Mouse (Mus musculus): ENCODE measurements around the gene Olfr1441. TPM values are rescaled to one million over a fixed set of nuclear protein-coding genes. Genes with fewer than 3 reads are reported as not detected.

Gene Olfr1441
- polyA plus RNA-seq, 1 experiment from 2014 or later, result not detected

DNA sequence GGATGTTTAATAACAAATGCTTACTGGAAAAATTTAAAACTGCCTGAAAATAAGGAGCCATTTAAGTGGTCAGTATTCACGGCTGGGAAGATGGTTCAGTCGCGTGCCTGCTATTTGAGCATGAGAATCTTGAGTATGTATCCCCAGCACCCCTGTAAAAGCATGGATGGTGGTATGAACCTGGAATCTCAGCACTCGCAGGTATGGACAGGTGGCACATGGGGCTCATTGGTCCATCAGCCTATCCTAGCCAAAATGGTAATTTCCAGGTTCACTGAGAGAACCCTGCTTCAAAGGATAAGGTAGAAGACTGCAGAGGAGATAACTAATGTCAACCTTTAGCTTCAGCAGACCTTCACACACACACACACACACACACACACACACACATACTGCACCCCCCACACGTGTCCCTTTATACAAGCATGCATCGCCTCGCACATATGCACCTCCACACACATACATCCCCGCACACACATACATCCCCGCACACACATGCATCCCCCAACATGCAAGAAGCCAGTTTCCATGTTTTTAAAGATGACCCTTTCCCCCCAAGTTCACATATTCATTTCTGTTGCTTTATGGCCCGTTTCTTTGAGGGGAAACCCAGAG lies 48.4 kb downstream of the Olfr1441 start:
- no peak for ATAC-seq (replicated peaks; ENCODE audit: low FRiP score, low TSS enrichment, low read depth)
- Histone ChIP-seq H3K4me1 (replicated peaks; ENCODE audit: control insufficient read depth, insufficient read depth, low read length) (0 out of 2 replicates have a peak, but pooled peaks cover 5% of the 10 kb centered on the region), H3K27ac (ENCODE audit: low read depth) (no peak overlapping the region), H3K27me3 (replicated peaks; ENCODE audit: control insufficient read depth, insufficient read depth, low read length) (no peaks in the 10 kb centered on the region), H3K9me3 (ENCODE audit: control insufficient read depth, low read length) (no peaks in the 10 kb centered on the region), H3K36me3 (ENCODE audit: control insufficient read depth, insufficient read depth, low read length) (peaks cover 36% of the 10 kb centered on the region), H3K4me2 (ENCODE audit: low read length) (no peak overlapping the region), H3K9ac (ENCODE audit: low read length) (no peak overlapping the region), H3K4me3 (ENCODE audit: low read depth, low read length) (no peak overlapping the region)
- WGBS, result 96% methylated on average over 10 of the region's 10 CpGs
- no peak for DNase-seq (ENCODE audit: low spot score)

DNA sequence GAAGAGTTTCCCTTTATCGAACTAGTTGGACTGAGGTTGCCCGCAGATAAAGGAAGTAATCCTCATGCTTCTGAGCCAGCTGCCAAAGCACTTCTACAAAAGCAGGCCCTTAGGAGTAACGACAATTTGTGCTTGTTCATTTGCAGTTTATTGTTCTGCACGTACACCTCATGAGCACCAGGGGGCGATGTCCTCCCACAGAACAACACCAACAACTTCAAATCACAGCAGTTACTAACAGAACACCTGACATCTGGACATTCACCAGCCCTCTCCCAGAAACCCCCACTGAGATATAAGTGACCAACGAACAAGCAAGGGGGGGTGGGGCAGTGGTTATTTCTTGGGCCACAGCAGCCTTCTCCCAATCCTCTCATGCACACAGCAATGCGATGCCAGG lies 49.0 kb downstream of the Olfr1441 start:
- no peak overlapping the region for H3K9ac ChIP-seq (ENCODE audit: low read length)
- 36% methylated on average over 7 of the region's 7 CpGs for WGBS
- H3K27ac ChIP-seq (ENCODE audit: low read depth), result no peak overlapping the region
- H3K27me3 ChIP-seq (replicated peaks; ENCODE audit: control insufficient read depth, insufficient read depth, low read length), result no peaks in the 10 kb centered on the region
- ATAC-seq (replicated peaks; ENCODE audit: low FRiP score, low TSS enrichment, low read depth) (no peak), DNase-seq (ENCODE audit: low spot score) (peak; percentile 70)
- H3K4me2 ChIP-seq (ENCODE audit: low read length), result no peak overlapping the region
- H3K4me1 ChIP-seq (replicated peaks; ENCODE audit: control insufficient read depth, insufficient read depth, low read length), result 0 out of 2 replicates have a peak, but pooled peaks cover 5% of the 10 kb centered on the region
- peaks cover 42% of the 10 kb centered on the region for H3K36me3 ChIP-seq (ENCODE audit: control insufficient read depth, insufficient read depth, low read length)
- no peak overlapping the region for H3K4me3 ChIP-seq (ENCODE audit: low read depth, low read length)
- H3K9me3 ChIP-seq (ENCODE audit: control insufficient read depth, low read length), result no peaks in the 10 kb centered on the region

- ATAC-seq (replicated peaks; ENCODE audit: low FRiP score, low TSS enrichment, low read depth) (no peak), DNase-seq (ENCODE audit: low spot score) (no peak)
- H3K4me3 ChIP-seq (ENCODE audit: low read depth, low read length), result no peak overlapping the region
- no peak overlapping the region for H3K4me2 ChIP-seq (ENCODE audit: low read length)
- WGBS, result 82% methylated on average over 5 of the region's 5 CpGs
- no peaks in the 10 kb centered on the region for H3K9me3 ChIP-seq (ENCODE audit: control insufficient read depth, low read length)
- no peak overlapping the region for H3K9ac ChIP-seq (ENCODE audit: low read length)
- H3K36me3 ChIP-seq (ENCODE audit: control insufficient read depth, insufficient read depth, low read length), result peaks cover 53% of the 10 kb centered on the region
- H3K27ac ChIP-seq (ENCODE audit: low read depth), result no peak overlapping the region
- H3K27me3 ChIP-seq (replicated peaks; ENCODE audit: control insufficient read depth, insufficient read depth, low read length), result no peaks in the 10 kb centered on the region
- 0 out of 2 replicates have a peak, but pooled peaks cover 5% of the 10 kb centered on the region for H3K4me1 ChIP-seq (replicated peaks; ENCODE audit: control insufficient read depth, insufficient read depth, low read length)
Measured at GRCm38 (mm10) chr19:12467436-12467835, 50.2 kb downstream of the Olfr1441 start.

DNA sequence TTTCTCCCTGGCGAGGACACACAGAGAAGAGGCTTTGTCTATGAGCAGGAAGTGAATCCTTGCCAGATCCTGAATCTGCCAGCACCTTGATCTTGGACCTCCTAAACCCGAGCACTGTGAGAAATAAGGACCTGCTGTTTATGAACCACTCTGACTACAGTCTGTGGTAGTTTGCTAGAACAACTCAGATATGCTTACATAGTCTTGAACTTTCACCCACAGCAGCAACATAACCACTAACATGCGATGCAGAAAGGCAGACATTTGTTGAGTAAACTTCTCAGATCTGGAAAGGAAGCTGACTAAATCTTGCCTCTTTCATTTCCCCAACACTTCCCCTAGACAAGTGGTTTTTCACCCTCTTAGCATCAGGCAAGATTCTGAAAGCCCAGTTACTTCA lies 54.6 kb downstream of the Olfr1441 start:
- H3K27ac ChIP-seq (ENCODE audit: low read depth), result no peak overlapping the region
- H3K27me3 ChIP-seq (replicated peaks; ENCODE audit: control insufficient read depth, insufficient read depth, low read length), result no peaks in the 10 kb centered on the region
- peaks cover 1% of the 10 kb centered on the region; the same call in 1 of the 2 replicates for H3K4me1 ChIP-seq (replicated peaks; ENCODE audit: control insufficient read depth, insufficient read depth, low read length)
- no peaks in the 10 kb centered on the region for H3K9me3 ChIP-seq (ENCODE audit: control insufficient read depth, low read length)
- H3K9ac ChIP-seq (ENCODE audit: low read length), result no peak overlapping the region
- no peak overlapping the region for H3K4me3 ChIP-seq (ENCODE audit: low read depth, low read length)
- H3K4me2 ChIP-seq (ENCODE audit: low read length), result no peak overlapping the region
- DNase-seq (ENCODE audit: low spot score) (no peak), ATAC-seq (replicated peaks; ENCODE audit: low FRiP score, low TSS enrichment, low read depth) (no peak)
- WGBS, result 75% methylated on average over 3 of the region's 3 CpGs
- peaks cover 71% of the 10 kb centered on the region for H3K36me3 ChIP-seq (ENCODE audit: control insufficient read depth, insufficient read depth, low read length)

DNA sequence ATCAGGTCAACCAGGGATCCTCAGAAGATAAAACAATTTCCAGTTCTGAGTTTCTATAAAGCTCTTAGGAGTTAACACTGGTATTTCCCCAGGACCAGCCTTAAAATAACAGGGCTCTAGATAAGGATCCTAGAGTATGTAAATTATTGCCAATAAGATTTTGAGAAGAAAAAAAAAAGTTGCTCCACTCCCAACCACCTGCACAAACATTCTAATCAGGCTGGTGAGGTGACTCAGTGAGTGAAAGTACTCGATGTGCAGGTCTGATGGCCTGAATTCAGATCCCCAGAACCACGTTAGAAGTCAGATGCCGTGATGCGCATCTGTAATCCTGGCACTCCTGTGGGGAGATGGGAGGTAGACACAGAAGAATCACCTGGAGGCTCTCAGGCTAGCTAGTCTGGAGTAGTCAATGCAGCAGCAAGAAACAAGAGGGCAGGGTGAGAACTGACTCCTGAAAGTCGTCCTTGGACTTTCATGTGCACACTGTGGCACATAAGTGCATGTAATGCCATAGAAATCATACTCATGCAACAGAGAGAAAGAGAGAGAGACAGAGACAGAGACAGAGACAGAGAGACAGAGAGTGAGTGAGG lies 55.2 kb downstream of the Olfr1441 start:
- ATAC-seq (replicated peaks; ENCODE audit: low FRiP score, low TSS enrichment, low read depth) (no peak), DNase-seq (ENCODE audit: low spot score) (no peak)
- no peak overlapping the region for H3K4me2 ChIP-seq (ENCODE audit: low read length)
- no peaks in the 10 kb centered on the region for H3K9me3 ChIP-seq (ENCODE audit: control insufficient read depth, low read length)
- peaks cover 73% of the 10 kb centered on the region for H3K36me3 ChIP-seq (ENCODE audit: control insufficient read depth, insufficient read depth, low read length)
- H3K9ac ChIP-seq (ENCODE audit: low read length), result no peak overlapping the region
- no peak overlapping the region for H3K4me3 ChIP-seq (ENCODE audit: low read depth, low read length)
- no peaks in the 10 kb centered on the region for H3K27me3 ChIP-seq (replicated peaks; ENCODE audit: control insufficient read depth, insufficient read depth, low read length)
- whole genome bisulfite sequencing, result 70% methylated on average over 5 of the region's 5 CpGs
- peaks cover 3% of the 10 kb centered on the region; the same call in 1 of the 2 replicates for H3K4me1 ChIP-seq (replicated peaks; ENCODE audit: control insufficient read depth, insufficient read depth, low read length)
- H3K27ac ChIP-seq (ENCODE audit: low read depth), result no peak overlapping the region

Other genes starting within 250 kb of the Olfr1441 start
- gene Olfr1555-ps1, start 247.3 kb upstream of the Olfr1441 start, polyA plus RNA-seq (2014; fragmentation: Nextera tagmentation; extraction: Ambion mirVana), result not detected in 2 replicates
- gene Olfr1431, start 216.8 kb upstream of the Olfr1441 start, polyA plus RNA-seq (2014; fragmentation: Nextera tagmentation; extraction: Ambion mirVana), result not detected in 2 replicates
- gene Olfr1432, start 184.8 kb upstream of the Olfr1441 start, polyA plus RNA-seq (2014; fragmentation: Nextera tagmentation; extraction: Ambion mirVana), result 0.35 TPM in 1 of 2 replicates, not detected in the other
- gene Olfr262, start 175.8 kb upstream of the Olfr1441 start, polyA plus RNA-seq (2014; fragmentation: Nextera tagmentation; extraction: Ambion mirVana), result not detected in 2 replicates
- not detected in 2 replicates for gene Olfr235, start 156.4 kb upstream of the Olfr1441 start, polyA plus RNA-seq (2014; fragmentation: Nextera tagmentation; extraction: Ambion mirVana)
- not detected in 2 replicates for gene Olfr1434, start 137.6 kb upstream of the Olfr1441 start, polyA plus RNA-seq (2014; fragmentation: Nextera tagmentation; extraction: Ambion mirVana)
- gene Olfr1436, start 118.3 kb upstream of the Olfr1441 start, polyA plus RNA-seq (2014; fragmentation: Nextera tagmentation; extraction: Ambion mirVana), result not detected in 2 replicates
- not detected in 2 replicates for gene Olfr1437, start 92.3 kb upstream of the Olfr1441 start, polyA plus RNA-seq (2014; fragmentation: Nextera tagmentation; extraction: Ambion mirVana)
- not detected in 2 replicates for gene Olfr1438-ps1, start 81.5 kb upstream of the Olfr1441 start, polyA plus RNA-seq (2014; fragmentation: Nextera tagmentation; extraction: Ambion mirVana)
- gene Olfr1440, start 30.2 kb upstream of the Olfr1441 start, polyA plus RNA-seq (2014; fragmentation: Nextera tagmentation; extraction: Ambion mirVana), result not detected in 2 replicates
- gene Pfpl, start 10.5 kb downstream of the Olfr1441 start, polyA plus RNA-seq (2014; fragmentation: Nextera tagmentation; extraction: Ambion mirVana), result not detected in 2 replicates
- gene Mpeg1, start 43.3 kb downstream of the Olfr1441 start, polyA plus RNA-seq (2014; fragmentation: Nextera tagmentation; extraction: Ambion mirVana), result 0.97 and 1.1 TPM in 2 replicates
- gene Dtx4, start 84.0 kb downstream of the Olfr1441 start, polyA plus RNA-seq (2014; fragmentation: Nextera tagmentation; extraction: Ambion mirVana), result 27.4 and 28.8 TPM in 2 replicates
- 19.9 and 23.0 TPM in 2 replicates for gene Fam111a, start 128.3 kb downstream of the Olfr1441 start, polyA plus RNA-seq (2014; fragmentation: Nextera tagmentation; extraction: Ambion mirVana)
- not detected in 2 replicates for gene Gm4952, start 182.5 kb downstream of the Olfr1441 start, polyA plus RNA-seq (2014; fragmentation: Nextera tagmentation; extraction: Ambion mirVana)
- not detected in 2 replicates for gene Glyat, start 215.9 kb downstream of the Olfr1441 start, polyA plus RNA-seq (2014; fragmentation: Nextera tagmentation; extraction: Ambion mirVana)

Measured in intestine, embryonic 14.5 days (tissue).